Mouse (Mus musculus): ENCODE measurements around the gene Lyzl6. TPM values are rescaled to one million over a fixed set of nuclear protein-coding genes. Genes with fewer than 3 reads are reported as not detected.

Gene Lyzl6
- polyA plus RNA-seq, 1 experiment from 2014 or later = not detected

- WGBS = 84% methylated on average over 7 of the region's 7 CpGs
- Histone ChIP-seq H3K36me3 (ENCODE audit: control insufficient read depth, insufficient read depth) (no peaks in the 10 kb centered on the region), H3K9me3 (ENCODE audit: control insufficient read depth) (no peaks in the 10 kb centered on the region), H3K4me1 (replicated peaks; ENCODE audit: control insufficient read depth, insufficient read depth, low read length) (0 out of 2 replicates have a peak, but pooled peaks cover under 1% of the 10 kb centered on the region), H3K9ac (ENCODE audit: low read depth, low read length) (no peak overlapping the region), H3K27ac (ENCODE audit: low read depth, low read length) (no peak overlapping the region), H3K4me3 (ENCODE audit: low read depth, low read length) (no peak overlapping the region), H3K4me2 (replicated peaks; ENCODE audit: low read depth) (no peak overlapping the region), H3K27me3 (replicated peaks; ENCODE audit: control insufficient read depth, insufficient read depth, low read length) (0 out of 2 replicates have a peak, but pooled peaks cover 6% of the 10 kb centered on the region)
- no peak for TF ChIP-seq CTCF (IDR thresholded peaks at IDR 0.05; ENCODE audit: low read depth)
- no peak for ATAC-seq
These were observed 19.5 kb upstream of the Lyzl6 start for GRCm38 (mm10) chr11:103658189-103658588.

DNA sequence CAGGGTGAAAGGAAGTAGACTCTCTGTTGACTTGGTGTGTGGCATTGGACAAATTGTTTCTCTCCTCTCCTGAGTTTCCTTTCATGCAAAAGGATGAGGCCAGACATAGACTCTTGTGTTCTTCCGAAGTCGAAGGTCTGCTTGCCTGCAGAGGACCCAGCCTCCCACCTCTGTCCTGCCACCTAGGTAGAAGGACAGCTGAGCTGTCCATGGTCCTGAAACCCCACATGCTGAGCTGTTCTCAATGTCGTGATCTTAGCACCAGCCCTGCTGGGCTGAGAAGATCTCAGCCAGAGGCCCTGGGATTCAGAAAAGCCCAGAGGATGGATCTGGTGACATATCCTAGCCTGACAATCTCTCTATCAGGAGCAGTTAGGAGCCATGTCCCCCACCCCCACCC, 17.8 kb upstream of the Lyzl6 start:
- no peak for ATAC-seq
- 9% methylated on average over 3 of the region's 3 CpGs for WGBS
- Histone ChIP-seq H3K9ac (ENCODE audit: low read depth, low read length) (no peak overlapping the region), H3K27me3 (replicated peaks; ENCODE audit: control insufficient read depth, insufficient read depth, low read length) (peaks cover 9% of the 10 kb centered on the region; the same call in 1 of the 2 replicates), H3K27ac (ENCODE audit: low read depth, low read length) (no peak overlapping the region), H3K9me3 (ENCODE audit: control insufficient read depth) (no peaks in the 10 kb centered on the region), H3K4me3 (ENCODE audit: low read depth, low read length) (no peak overlapping the region), H3K36me3 (ENCODE audit: control insufficient read depth, insufficient read depth) (no peaks in the 10 kb centered on the region), H3K4me2 (replicated peaks; ENCODE audit: low read depth) (no peak overlapping the region), H3K4me1 (replicated peaks; ENCODE audit: control insufficient read depth, insufficient read depth, low read length) (0 out of 2 replicates have a peak, but pooled peaks cover 3% of the 10 kb centered on the region)
- TF ChIP-seq CTCF (IDR thresholded peaks at IDR 0.05; ENCODE audit: low read depth) = 0 out of 2 replicates have a peak, but pooled peaks have one; percentile 17

- ATAC-seq = peak; percentile 64
- H3K9me3 ChIP-seq (ENCODE audit: control insufficient read depth) = no peaks in the 10 kb centered on the region
- 0 out of 2 replicates have a peak, but pooled peaks cover 3% of the 10 kb centered on the region for H3K4me1 ChIP-seq (replicated peaks; ENCODE audit: control insufficient read depth, insufficient read depth, low read length)
- H3K27me3 ChIP-seq (replicated peaks; ENCODE audit: control insufficient read depth, insufficient read depth, low read length) = peaks cover 37% of the 10 kb centered on the region
- TF ChIP-seq CTCF (IDR thresholded peaks at IDR 0.05; ENCODE audit: low read depth) = no peak
- no peak overlapping the region for H3K4me3 ChIP-seq (ENCODE audit: low read depth, low read length)
- H3K27ac ChIP-seq (ENCODE audit: low read depth, low read length) = no peak overlapping the region
- no peak overlapping the region for H3K4me2 ChIP-seq (replicated peaks; ENCODE audit: low read depth)
- no peak overlapping the region for H3K9ac ChIP-seq (ENCODE audit: low read depth, low read length)
- H3K36me3 ChIP-seq (ENCODE audit: control insufficient read depth, insufficient read depth) = no peaks in the 10 kb centered on the region
- WGBS = 34% methylated on average over 10 of the region's 10 CpGs
These were observed 14.8 kb upstream of the Lyzl6 start for GRCm38 (mm10) chr11:103653359-103653965.

- TF ChIP-seq CTCF (IDR thresholded peaks at IDR 0.05; ENCODE audit: low read depth) = no peak
- WGBS = 80% methylated on average over 6 of the region's 6 CpGs
- peaks cover 45% of the 10 kb centered on the region for H3K27me3 ChIP-seq (replicated peaks; ENCODE audit: control insufficient read depth, insufficient read depth, low read length)
These were observed 12.7 kb upstream of the Lyzl6 start for GRCm38 (mm10) chr11:103651426-103651825.

DNA sequence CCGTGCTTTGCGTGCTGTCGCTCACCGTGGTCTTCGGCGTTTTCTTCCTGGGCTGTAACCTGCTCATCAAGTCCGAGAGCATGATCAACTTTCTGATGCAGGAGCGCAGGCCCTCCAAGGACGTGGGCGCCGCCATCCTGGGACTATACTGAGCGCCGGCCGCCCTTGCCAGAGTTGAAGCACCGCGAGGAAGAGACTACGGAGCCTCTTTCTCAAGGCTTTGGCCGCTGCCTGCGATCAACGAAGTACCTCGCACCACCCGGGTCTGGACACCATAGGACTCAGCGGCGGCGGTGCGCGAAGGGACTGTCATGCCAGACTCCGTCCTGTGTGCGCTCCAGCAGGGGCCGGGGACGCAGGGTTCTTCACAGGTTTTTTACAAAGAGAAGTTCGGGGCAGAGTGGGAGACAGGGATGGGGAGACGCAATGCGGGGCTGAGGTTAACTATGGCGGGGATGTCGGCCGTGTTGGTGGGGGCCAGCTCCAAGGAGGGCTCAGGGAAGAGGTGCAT, 11.3 kb upstream of the Lyzl6 start:
- no peaks in the 10 kb centered on the region for H3K9me3 ChIP-seq (ENCODE audit: control insufficient read depth)
- 0 out of 2 replicates have a peak, but pooled peaks cover 3% of the 10 kb centered on the region for H3K4me1 ChIP-seq (replicated peaks; ENCODE audit: control insufficient read depth, insufficient read depth, low read length)
- H3K9ac ChIP-seq (ENCODE audit: low read depth, low read length) = no peak overlapping the region
- peak overlapping the region; percentile 66 for H3K4me2 ChIP-seq (replicated peaks; ENCODE audit: low read depth)
- H3K36me3 ChIP-seq (ENCODE audit: control insufficient read depth, insufficient read depth) = no peaks in the 10 kb centered on the region
- no peak for ATAC-seq
- H3K27me3 ChIP-seq (replicated peaks; ENCODE audit: control insufficient read depth, insufficient read depth, low read length) = peaks cover 40% of the 10 kb centered on the region
- H3K4me3 ChIP-seq (ENCODE audit: low read depth, low read length) = peak overlapping the region; percentile 39
- WGBS = 3% methylated on average over 37 of the region's 37 CpGs
- no peak for TF ChIP-seq CTCF (IDR thresholded peaks at IDR 0.05; ENCODE audit: low read depth)
- no peak overlapping the region for H3K27ac ChIP-seq (ENCODE audit: low read depth, low read length)

More at GRCm38 (mm10) chr11:103651426-103651825, 12.7 kb upstream of the Lyzl6 start:
- no peaks in the 10 kb centered on the region for H3K36me3 ChIP-seq (ENCODE audit: control insufficient read depth, insufficient read depth)
- ATAC-seq = no peak
- H3K4me2 ChIP-seq (replicated peaks; ENCODE audit: low read depth) = no peak overlapping the region
- no peak overlapping the region for H3K27ac ChIP-seq (ENCODE audit: low read depth, low read length)
- no peak overlapping the region for H3K4me3 ChIP-seq (ENCODE audit: low read depth, low read length)
- no peaks in the 10 kb centered on the region for H3K9me3 ChIP-seq (ENCODE audit: control insufficient read depth)
- H3K9ac ChIP-seq (ENCODE audit: low read depth, low read length) = no peak overlapping the region
- H3K4me1 ChIP-seq (replicated peaks; ENCODE audit: control insufficient read depth, insufficient read depth, low read length) = 0 out of 2 replicates have a peak, but pooled peaks cover 3% of the 10 kb centered on the region

DNA sequence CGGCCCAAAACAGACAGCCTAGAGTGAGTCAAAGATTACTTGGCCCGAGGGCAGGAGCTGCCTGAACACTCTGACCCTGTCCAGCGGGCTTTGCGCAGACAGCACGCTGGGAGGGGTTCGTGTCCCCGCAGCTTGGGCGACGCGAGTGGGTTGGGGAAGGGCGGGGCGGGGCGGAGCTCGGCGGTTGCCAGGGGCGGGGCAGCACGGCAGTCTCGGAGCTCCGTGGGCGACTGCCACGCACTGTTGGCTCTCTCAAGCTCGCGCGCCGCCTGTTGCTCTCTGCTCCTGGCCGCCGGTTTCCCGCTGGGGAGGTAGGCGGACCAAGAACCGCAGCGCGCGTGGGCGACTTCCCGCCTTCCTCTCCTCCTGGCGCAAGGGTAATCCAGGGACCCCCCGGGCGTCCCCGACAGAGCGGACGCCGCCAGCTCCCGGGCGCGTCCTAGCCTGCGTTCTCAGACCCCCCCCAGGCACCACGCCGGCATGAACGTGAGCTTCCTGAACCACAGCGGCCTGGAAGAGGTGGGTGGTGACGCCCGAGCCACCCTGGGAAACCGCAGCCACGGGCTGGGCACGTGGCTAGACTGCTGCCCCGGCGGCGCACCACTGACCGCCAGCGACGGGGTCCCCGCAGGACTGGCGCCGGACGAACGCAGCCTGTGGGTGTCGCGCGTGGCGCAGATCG, 10.8 kb upstream of the Lyzl6 start, which contains the start of gene Rprml:
Rprml (plus strand) TSS at position 270 of the 682 bp plus-strand sequence.
- WGBS = under 1% methylated on average over 71 of the region's 71 CpGs
- peak within 1 kb of the TSS; percentile 66 for H3K4me2 ChIP-seq (replicated peaks; ENCODE audit: low read depth)
- peak within 1 kb of the TSS; percentile 39 for H3K4me3 ChIP-seq (ENCODE audit: low read depth, low read length)
- no peak within 1 kb of the TSS for H3K27ac ChIP-seq (ENCODE audit: low read depth, low read length)
- H3K4me1 ChIP-seq (replicated peaks; ENCODE audit: control insufficient read depth, insufficient read depth, low read length) = 0 out of 2 replicates have a peak, but pooled peaks cover 3% of the 10 kb centered on the region
- no peak for TF ChIP-seq CTCF (IDR thresholded peaks at IDR 0.05; ENCODE audit: low read depth)
- no peak within 1 kb of the TSS for H3K9ac ChIP-seq (ENCODE audit: low read depth, low read length)
- H3K27me3 ChIP-seq (replicated peaks; ENCODE audit: control insufficient read depth, insufficient read depth, low read length) = peaks cover 40% of the 10 kb centered on the region
- no peaks in the 10 kb centered on the region for H3K36me3 ChIP-seq (ENCODE audit: control insufficient read depth, insufficient read depth)
- no peaks in the 10 kb centered on the region for H3K9me3 ChIP-seq (ENCODE audit: control insufficient read depth)
- no peak for ATAC-seq
